Mouse (Mus musculus) gastrocnemius, adult 2 months (tissue): Measurements from ENCODE around the gene Cd34. TPM values are rescaled to one million over a fixed set of nuclear protein-coding genes. Genes with fewer than 3 reads are reported as not detected.
A peak's percentile ranks its signal among the peaks of the same experiment; 100 is the strongest.

ENCODE experiments used
- DNase-seq: peaks from one replicate; pipeline ENCODE4 v3.0.0; 2022
- H3K27ac ChIP-seq: fragments of 200-600 bp; 2 replicates; pipeline ENCODE4 v1.8.1; 2022; ENCODE audit warnings: mild to moderate bottlenecking
- H3K4me3 ChIP-seq: fragments of 200-600 bp; 2 replicates; pipeline ENCODE4 v1.8.1; 2022; ENCODE audit warnings: mild to moderate bottlenecking, moderate library complexity
- CTCF ChIP-seq: fragments of 200-600 bp; IDR thresholded peaks from 2 replicates; pipeline ENCODE4 v1.8.1; 2022; ENCODE audit warnings: antibody characterized with exemption, mild to moderate bottlenecking, moderate library complexity
- intact Hi-C: fragments of 180-260 bp; cut with DNase I; formaldehyde crosslinking; loops from one replicate; pipeline ENCODE4 v1.15.1; 2025
- total RNA-seq, 2 experiments: library from RNA; stranded (reverse); gene quantifications; 2 replicates each; pipeline ENCODE4 v1.2.3; 2021

Gene Cd34
- total RNA-seq, 2 experiments from 2014 or later = 32.8 to 49.3 TPM

DNA sequence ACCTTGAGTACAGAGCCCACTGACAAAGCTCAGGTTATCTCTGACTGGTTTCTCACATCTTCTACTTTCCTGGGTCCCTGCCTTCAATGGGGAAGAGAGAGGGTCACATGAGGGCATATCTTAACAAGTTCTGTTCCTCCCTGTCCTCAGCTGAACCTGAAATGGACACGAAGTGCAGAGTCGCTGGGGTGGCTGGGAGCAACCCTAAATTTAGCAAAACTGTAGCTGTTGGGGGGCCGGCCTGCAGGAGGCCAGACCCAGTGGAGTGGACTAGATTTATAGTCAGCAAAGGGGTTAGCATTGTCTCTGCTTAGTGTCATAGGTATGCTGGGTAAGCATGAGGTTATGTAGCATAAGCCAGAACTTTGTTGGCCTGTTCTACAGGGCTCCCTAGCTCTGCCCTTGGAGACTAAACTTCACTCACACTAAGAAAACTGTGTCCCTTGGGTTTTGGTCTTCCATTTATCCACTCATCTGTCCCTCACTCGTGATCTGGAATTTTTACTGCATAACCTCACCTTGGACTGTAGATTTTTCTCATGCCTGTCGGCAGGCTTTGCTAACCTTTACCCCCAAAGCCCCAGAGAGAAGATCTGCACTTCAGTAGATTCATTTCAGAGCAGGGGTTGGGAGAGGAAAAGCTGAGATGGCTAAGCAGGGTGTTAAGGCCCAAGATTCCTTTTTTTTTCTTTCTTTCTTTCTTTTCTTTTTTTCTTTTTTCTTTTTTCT lies 54.1 kb downstream of the Cd34 start:
- peak overlapping the region; percentile 85 for H3K27ac ChIP-seq
- TF ChIP-seq CTCF = no peak
- H3K4me3 ChIP-seq = peak overlapping the region; percentile 31
- intact Hi-C loops = no loop called here
- DNase-seq = peak; percentile 73

DNA sequence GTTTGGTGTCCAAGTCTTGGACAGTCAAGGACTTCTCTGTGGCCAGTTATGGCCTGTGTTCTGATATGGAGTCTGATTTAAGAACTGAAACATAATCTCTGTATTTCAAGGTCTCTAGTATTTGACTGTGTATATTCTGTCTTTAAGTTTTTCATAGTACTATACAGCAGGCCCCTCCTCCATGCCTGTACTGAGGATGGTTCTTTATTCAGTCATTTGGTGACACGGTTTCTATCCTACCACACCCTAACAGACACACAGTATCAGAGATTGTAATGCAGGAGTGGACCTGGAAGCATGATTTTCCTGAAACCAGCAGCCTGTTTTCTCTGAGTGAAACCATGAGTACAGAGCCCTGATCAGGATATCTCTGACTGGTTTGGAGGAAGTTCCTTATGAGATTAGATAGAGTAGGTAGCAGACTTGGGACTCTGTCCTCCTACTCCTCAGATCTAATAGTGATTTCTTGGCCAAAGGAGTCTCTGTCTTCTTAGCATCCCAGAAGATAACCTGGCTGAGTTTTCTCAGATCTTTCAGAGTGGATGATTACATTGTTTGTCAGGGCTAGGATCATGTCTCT lies 54.9 kb downstream of the Cd34 start:
- H3K27ac ChIP-seq = peak overlapping the region; percentile 85
- intact Hi-C loops = no loop called here
- TF ChIP-seq CTCF = no peak
- no peak for DNase-seq
- no peak overlapping the region for H3K4me3 ChIP-seq

DNA sequence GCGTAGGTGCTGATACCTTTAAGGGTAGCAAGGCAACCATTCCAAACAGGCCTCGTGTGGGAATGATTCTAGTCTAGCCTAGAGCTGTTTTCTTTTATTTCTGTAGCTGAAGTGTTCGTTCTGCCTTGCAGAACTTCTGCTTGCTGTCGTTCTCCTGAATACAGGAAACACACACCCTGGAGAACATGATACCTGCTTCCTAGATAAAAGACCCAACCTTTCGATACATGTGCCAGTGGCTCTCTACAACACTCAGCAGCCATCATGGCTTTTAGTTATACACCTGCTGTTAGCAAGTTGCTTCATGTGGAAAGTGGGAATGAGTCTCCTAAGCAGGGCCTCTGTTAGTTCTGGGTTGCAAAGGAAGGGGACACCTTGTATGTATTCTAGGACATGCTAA lies 55.6 kb downstream of the Cd34 start:
- DNase-seq = no peak
- TF ChIP-seq CTCF = no peak
- intact Hi-C loops = no loop called here
- H3K27ac ChIP-seq = peak overlapping the region; percentile 85
- H3K4me3 ChIP-seq = no peak overlapping the region

DNA sequence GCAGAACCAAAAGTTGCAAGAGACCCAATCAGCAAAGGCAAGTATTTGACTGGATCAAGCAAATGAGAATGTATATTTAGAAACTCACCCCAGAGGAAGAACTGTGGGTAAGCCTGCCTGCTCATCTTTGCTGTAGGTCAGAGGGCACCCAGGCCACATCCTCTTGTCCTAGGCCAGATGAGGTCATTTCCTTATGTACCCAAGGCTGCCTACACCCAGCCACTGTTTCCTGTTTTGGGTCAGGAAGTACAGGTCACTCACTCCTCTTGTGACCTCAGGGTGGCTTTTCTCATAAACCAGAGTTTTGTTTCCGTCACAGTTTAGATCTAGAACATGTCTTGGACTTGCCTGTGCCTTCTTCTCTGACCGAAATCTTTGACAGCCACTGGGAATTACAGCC lies 56.6 kb downstream of the Cd34 start:
- DNase-seq = peak; percentile 43
- intact Hi-C loops = no loop called here
- no peak for TF ChIP-seq CTCF
- peak overlapping the region; percentile 85 for H3K27ac ChIP-seq
- H3K4me3 ChIP-seq = no peak overlapping the region

DNA sequence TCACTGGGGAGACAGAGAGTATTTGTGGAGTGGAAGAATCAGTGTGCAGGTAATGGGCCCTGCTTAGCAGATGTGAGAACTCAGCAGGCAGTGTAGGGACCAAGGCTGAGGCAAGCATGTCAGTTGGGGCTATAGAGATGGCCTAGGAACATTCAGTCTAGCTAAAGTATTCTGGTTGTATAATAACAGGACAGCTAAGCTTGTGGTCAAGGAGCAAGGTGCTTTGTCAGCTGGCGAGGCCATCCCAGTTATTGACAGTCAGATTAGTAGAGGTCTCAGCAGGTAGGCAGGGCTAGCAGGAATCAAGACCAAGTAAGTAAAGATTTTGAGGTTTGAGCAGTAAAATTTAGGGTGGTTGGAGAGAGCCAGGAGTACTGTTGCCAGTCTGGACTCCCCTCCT lies 59.8 kb downstream of the Cd34 start:
- TF ChIP-seq CTCF = no peak
- DNase-seq = no peak
- intact Hi-C loops = no loop called here
- H3K27ac ChIP-seq = peak overlapping the region; percentile 21
- no peak overlapping the region for H3K4me3 ChIP-seq

DNA sequence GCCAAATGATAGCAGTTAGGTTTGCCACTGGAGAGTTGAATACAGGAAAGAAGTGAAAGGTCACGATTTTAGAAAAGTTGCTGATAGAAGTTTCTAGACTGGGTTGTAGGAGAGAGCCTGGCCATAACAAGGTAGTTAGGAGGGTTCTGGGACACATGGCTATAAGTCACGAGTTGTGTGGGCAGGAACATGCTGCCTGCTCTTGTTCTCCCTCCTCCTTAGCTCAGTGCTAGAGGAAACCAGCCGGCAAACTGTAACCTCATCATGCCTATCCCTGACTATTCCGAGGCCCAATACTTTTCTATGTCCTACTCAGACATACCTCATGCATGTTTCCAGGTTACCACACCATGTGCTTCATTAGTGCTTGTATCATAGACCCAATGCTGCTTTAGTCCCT lies 64.7 kb downstream of the Cd34 start:
- intact Hi-C loops = no loop called here
- no peak for TF ChIP-seq CTCF
- H3K27ac ChIP-seq = 0 out of 2 replicates have a peak overlapping the region, but pooled peaks have one; percentile 16
- H3K4me3 ChIP-seq = no peak overlapping the region
- no peak for DNase-seq

DNA sequence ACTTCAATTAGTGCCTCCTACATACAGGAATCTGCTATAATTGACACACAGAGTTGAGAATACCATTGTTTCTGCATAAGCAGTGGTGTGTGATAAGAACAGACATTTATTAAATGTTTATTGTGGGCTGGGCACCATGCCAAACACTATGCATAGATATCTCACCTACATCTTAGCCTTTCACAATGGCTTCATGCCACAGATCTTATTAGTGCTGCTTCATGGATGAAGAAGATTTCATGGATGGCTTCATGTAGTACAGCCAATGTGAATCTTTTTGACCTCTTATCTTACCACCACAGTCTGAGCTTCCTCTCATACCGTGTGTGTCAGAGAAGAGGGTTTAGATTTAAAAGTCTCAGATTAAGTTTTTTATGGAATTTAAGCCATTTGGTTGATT lies 65.6 kb downstream of the Cd34 start:
- intact Hi-C loops = no loop called here
- TF ChIP-seq CTCF = no peak
- no peak overlapping the region; the same call in 1 of the 2 replicates for H3K27ac ChIP-seq

DNA sequence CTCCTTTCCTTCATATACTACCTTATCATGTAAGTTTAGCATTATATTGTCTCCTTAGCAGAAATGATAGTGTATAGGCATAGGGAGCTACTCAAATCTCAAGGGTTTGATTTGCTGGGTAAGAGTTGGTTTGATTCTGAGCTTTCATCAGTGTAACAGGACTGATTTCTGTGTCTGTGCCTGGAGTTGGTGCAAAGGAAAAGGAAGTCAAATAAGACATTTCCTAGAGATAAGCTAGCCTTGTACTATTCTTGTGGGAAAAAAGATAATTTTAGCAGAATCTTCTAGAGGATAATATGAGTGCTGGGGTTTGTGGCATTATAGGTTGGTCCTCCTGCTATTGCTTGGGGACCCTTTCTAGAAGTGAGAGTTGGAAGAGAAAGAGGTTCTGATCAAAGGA lies 67.6 kb downstream of the Cd34 start:
- DNase-seq = no peak
- TF ChIP-seq CTCF = no peak
- H3K4me3 ChIP-seq = no peak overlapping the region
- intact Hi-C loops = no loop called here
- H3K27ac ChIP-seq = peak overlapping the region; percentile 29

More for the DNA sequence above, 65.6 kb downstream of the Cd34 start:
- H3K4me3 ChIP-seq = no peak overlapping the region
- DNase-seq = no peak

Other genes starting within 250 kb of the Cd34 start
- gene Cd46, start 153.4 kb downstream of the Cd34 start, total RNA-seq = 1 to 10 TPM; 1.9 TPM
- 10 to 100 TPM; 36.7 to 42.2 TPM for gene Cr1l, start 192.8 kb downstream of the Cd34 start, total RNA-seq
- not detected for gene Cr2, start 237.9 kb downstream of the Cd34 start, total RNA-seq